Mouse (Mus musculus): ENCODE data around the gene Lrmda.

The Lrmda gene

GRCm38 (mm10) chr14:22093124-22093523, 73.6 kb downstream of the Lrmda start:
- DNase-seq (ENCODE audit: low read depth) = no peak

- no peak for DNase-seq (ENCODE audit: low read depth)
These were observed 82.7 kb downstream of the Lrmda start for GRCm38 (mm10) chr14:22101961-22102805.

- no peak for DNase-seq (ENCODE audit: low read depth)
These were observed 86.3 kb downstream of the Lrmda start for GRCm38 (mm10) chr14:22105855-22106254.

GRCm38 (mm10) chr14:22106777-22107176, 87.3 kb downstream of the Lrmda start:
- DNase-seq (ENCODE audit: low read depth) = no peak

- DNase-seq (ENCODE audit: low read depth) = no peak
These were observed 89.9 kb downstream of the Lrmda start for GRCm38 (mm10) chr14:22109423-22109822.

GRCm38 (mm10) chr14:22113463-22114361, 94.2 kb downstream of the Lrmda start:
- DNase-seq (ENCODE audit: low read depth) = no peak

GRCm38 (mm10) chr14:22114651-22115351, 95.3 kb downstream of the Lrmda start:
- no peak for DNase-seq (ENCODE audit: low read depth)

- no peak for DNase-seq (ENCODE audit: low read depth)
These were observed 98.6 kb downstream of the Lrmda start for GRCm38 (mm10) chr14:22118096-22118495.

- DNase-seq (ENCODE audit: low read depth) = no peak
These were observed 99.0 kb downstream of the Lrmda start for GRCm38 (mm10) chr14:22118512-22118911.

- DNase-seq (ENCODE audit: low read depth) = no peak
These were observed 106.8 kb downstream of the Lrmda start for GRCm38 (mm10) chr14:22126276-22126675.

GRCm38 (mm10) chr14:22126859-22127258, 107.3 kb downstream of the Lrmda start:
- DNase-seq (ENCODE audit: low read depth) = no peak

GRCm38 (mm10) chr14:22130950-22131585, 111.6 kb downstream of the Lrmda start:
- DNase-seq (ENCODE audit: low read depth) = no peak

- no peak for DNase-seq (ENCODE audit: low read depth)
These were observed 119.8 kb downstream of the Lrmda start for GRCm38 (mm10) chr14:22139281-22139680.

- no peak for DNase-seq (ENCODE audit: low read depth)
These were observed 124.5 kb downstream of the Lrmda start for GRCm38 (mm10) chr14:22144014-22144413.

- no peak for DNase-seq (ENCODE audit: low read depth)
These were observed 126.4 kb downstream of the Lrmda start for GRCm38 (mm10) chr14:22145863-22146262.

GRCm38 (mm10) chr14:22146508-22147044, 127.1 kb downstream of the Lrmda start:
- DNase-seq (ENCODE audit: low read depth) = no peak

GRCm38 (mm10) chr14:22147341-22148024, 128.0 kb downstream of the Lrmda start:
- no peak for DNase-seq (ENCODE audit: low read depth)

GRCm38 (mm10) chr14:22152701-22153100, 133.2 kb downstream of the Lrmda start:
- no peak for DNase-seq (ENCODE audit: low read depth)

GRCm38 (mm10) chr14:22154096-22154495, 134.6 kb downstream of the Lrmda start:
- no peak for DNase-seq (ENCODE audit: low read depth)

- no peak for DNase-seq (ENCODE audit: low read depth)
These were observed 135.5 kb downstream of the Lrmda start for GRCm38 (mm10) chr14:22155034-22155433.

- no peak for DNase-seq (ENCODE audit: low read depth)
These were observed 136.1 kb downstream of the Lrmda start for GRCm38 (mm10) chr14:22155512-22156026.
